Mouse (Mus musculus): ENCODE data around the gene Rangap1.

The Rangap1 gene

DNA sequence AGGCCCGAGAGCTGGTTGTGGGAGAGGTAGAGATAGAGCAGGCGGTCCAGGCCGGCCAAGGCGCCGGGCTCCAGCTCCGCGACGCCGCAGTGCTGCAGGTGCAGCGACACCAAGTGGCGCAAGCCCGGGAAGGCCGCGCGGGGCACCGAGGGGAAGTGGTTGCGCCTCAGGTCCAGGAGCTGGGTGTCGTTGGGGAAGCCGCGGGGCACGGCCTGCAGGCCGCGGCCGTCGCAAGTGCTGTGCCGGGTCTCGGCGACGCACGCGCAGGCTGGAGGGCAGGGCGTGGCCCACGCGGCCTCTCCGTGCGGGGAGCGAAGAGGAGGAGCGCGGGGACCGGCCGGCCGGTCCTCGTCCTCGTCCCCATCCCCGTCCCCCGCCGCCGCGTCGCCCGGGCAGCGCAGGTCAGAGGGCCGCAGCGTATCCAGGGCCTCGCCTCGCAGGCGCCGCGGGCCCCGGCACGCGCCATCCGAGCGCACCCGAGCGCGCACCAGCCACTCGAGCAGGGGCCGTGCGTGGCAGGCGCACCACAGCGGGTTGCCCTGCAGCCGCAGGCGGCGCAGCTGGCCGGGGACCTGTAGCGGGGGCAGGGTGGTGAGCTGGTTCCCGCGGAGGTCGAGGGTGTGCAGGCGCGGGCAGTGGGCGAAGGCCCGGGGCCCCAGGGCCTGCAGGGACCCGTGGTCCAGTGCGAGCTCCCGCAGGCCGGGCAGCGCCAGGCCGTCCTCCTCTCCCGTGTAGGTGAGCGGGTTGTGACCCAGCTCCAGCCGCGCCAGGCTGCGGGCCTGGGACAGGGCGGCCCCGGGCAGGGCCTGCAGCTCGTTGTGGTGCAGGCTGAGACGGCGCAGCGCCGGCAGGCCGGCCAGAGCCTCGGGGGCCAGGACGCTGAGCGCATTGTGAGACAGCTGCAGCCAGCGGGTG lies 51.1 kb downstream of the Rangap1 start:
- peak; percentile 81 for DNase-seq

DNA sequence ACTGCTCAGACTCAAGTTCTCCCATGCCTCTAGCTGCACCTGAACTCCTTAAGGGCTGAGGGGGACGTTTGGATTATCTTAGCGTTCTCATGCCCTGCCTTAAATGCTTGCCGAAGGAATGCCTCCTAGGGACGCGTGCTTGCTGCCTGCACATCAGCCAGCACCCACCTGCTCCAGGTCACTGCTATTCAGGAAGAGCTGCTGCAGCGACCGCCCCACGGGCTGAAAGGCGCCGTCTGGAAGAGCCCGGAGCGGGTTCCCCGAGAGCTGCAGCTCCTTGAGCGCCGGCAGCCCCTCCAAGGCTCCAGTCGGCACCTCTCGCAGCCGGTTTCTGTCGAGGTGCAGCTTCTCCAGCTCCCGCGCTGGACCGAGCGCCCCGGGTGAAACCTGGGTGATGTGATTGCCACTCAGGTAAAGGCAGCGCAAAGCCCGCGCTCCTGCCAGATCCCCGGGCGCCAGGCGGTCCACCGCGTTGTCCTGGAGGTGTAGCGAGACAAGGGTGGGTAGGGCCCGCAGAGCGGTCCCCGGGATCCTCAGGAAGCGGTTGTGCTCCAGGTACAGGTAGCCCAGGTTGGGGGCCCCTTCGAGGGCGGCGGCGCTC lies 51.9 kb downstream of the Rangap1 start:
- DNase-seq: no peak

DNA sequence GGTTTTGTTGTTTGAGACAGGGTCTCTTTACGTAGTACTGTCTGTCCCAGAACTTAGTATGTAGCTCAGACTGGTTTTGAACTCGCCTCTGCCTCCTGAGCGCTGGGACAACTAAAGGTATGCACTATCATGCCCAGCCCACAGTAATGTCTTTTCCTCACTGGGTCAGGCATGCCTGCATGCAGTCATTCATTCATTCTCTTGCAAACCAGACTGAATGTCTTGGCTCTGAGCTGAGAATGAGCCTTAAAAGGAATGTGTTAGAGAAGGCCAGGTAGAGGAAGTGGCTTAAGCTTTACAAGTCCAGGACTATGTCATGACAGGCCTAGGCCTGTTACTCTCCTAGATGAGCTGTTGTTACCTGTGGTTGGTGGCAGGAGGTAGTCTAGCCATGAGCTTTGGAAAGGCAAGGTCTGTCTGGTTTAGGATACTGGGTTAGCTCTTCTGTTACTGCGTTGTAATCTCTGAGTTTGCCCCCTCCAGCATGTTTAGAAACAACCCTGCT lies 65.0 kb downstream of the Rangap1 start:
- no peak for DNase-seq

- DNase-seq: no peak
Observed at GRCm38 (mm10) chr15:81676637-81677036, 68.7 kb downstream of the Rangap1 start.

DNA sequence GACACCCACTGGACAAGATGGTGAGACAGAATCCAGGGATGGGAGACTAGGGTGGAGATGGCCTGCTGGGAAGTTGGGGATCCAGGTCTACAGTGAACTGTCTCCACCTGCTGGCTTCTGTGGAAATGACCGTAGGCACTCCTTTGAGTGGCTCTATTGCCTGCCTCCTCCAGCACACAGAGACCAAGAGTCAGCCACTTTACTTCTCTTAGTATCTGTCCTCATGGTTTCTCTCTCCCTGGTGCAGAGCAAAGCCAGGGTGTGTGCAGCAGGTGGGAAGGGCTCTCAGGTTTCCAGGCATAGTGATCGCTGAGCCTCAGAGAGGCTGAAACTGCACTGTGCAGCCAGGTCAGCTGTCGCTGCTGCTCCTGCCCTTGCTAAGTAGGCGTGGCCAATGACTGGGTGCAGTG lies 75.1 kb downstream of the Rangap1 start:
- peak; percentile 43 for DNase-seq

GRCm38 (mm10) chr15:81666957-81667356 lies 78.4 kb downstream of the Rangap1 start:
- DNase-seq: no peak

GRCm38 (mm10) chr15:81663697-81664561 lies 81.4 kb downstream of the Rangap1 start, which contains the start of gene L3mbtl2:
Gene L3mbtl2, plus strand, starts transcription at chr15:81663889.
- DNase-seq: peak; percentile 93

- DNase-seq: no peak
Observed at GRCm38 (mm10) chr15:81663281-81663680, 82.0 kb downstream of the Rangap1 start.

- no peak for DNase-seq
Observed at GRCm38 (mm10) chr15:81661701-81662100, 83.6 kb downstream of the Rangap1 start.

Measured in thymus, postnatal 25 days (tissue).